Mouse (Mus musculus) embryonic fibroblast, embryonic 13.5 days (primary cell): ENCODE results near the gene Slc15a4.

Experiments used
- CTCF ChIP-seq: IDR thresholded peaks from 2 replicates; pipeline ENCODE4 v1.5.1; 2011; ENCODE audit warnings: mild to moderate bottlenecking, control low read depth, low read length, moderate library complexity, borderline replicate concordance; ENCODE audit not compliant: insufficient read depth
- POLR2A ChIP-seq: IDR thresholded peaks from 2 replicates; pipeline ENCODE4 v1.6.1; 2011; ENCODE audit warnings: low read depth, mild to moderate bottlenecking, control low read depth, low read length, moderate library complexity

GRCm38 (mm10) chr5:127583658-127584057, 49.0 kb downstream of the Slc15a4 start:
- TF ChIP-seq CTCF (no peak), POLR2A (no peak)
